Mouse (Mus musculus): Measurements from ENCODE around the gene Trafd1.

DNA sequence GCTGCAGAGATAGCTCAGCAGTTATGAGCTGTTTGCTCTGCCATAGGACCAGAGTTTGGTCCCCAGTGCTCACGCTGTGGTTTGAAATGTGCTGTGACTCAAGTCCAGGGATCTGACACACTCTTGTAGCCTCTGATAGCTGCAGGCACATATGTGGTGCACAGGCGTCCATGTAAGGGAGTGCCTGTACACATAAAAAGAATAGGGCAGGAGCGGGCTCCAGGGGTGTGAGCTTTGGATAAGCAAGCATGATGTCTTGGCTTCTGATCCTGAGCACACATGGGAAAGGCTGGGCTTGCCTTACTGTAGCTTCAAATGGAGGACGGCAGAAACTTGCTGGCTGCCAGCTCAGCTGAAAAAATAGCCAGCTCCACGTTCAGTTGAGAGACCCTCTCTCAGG is 10.2 kb upstream of the Trafd1 start:
- TF ChIP-seq EP300 (IDR thresholded peaks at IDR 0.05), result no peak
- no peak for TF ChIP-seq CTCF (IDR thresholded peaks at IDR 0.05)
